In genomic region chr7:16815351-16815941, GRCm38 (mm10) we compare ENCODE assay signal across 8 mouse cellular contexts. TPM values are rescaled to one million over a fixed set of nuclear protein-coding genes. Genes with fewer than 3 reads are reported as not detected.
DNase-seq lines count a peak whose midpoint lies in the region; ATAC-seq lines count a peak whose summit lies in the region.

Gene Strn4 (plus strand): TSS chr7:16815889.

- H3K9me3 ChIP-seq in liver, embryonic 15.5 days (replicated peaks), result no peaks in the 10 kb centered on the region

- peak within 1 kb of the TSS; percentile 95 for H3K4me2 ChIP-seq in liver, embryonic 15.5 days

- H3K9ac ChIP-seq in liver, embryonic 15.5 days, result peak within 1 kb of the TSS; percentile 96

- peaks cover 23% of the 10 kb centered on the region for H3K27me3 ChIP-seq in liver, embryonic 15.5 days

- ATAC-seq in liver, embryonic 15.5 days (ENCODE audit: insufficient read depth), result no peak

- H3K4me1 ChIP-seq in liver, embryonic 15.5 days (replicated peaks), result peaks cover 58% of the 10 kb centered on the region

- 22% methylated on average over 1 of the region's 1 CpGs for WGBS in liver, embryonic 15.5 days (ENCODE audit: insufficient replicate concordance)

- H3K4me3 ChIP-seq in liver, embryonic 15.5 days (replicated peaks), result peak within 1 kb of the TSS; percentile 95

- no peak for DNase-seq in urinary bladder, adult 2 months (ENCODE audit: low spot score)
- DNase-seq in urinary bladder, adult 18-20 months (ENCODE audit: low spot score in 2 of 2), result no peak
- DNase-seq in cerebellum, adult 8-10 months, result peak; percentile 42
- peak; percentile 46 to 50 for DNase-seq in frontal cortex, postnatal 36 days (ENCODE audit: low spot score in 2 of 2)
- DNase-seq in hindlimb bud, embryonic 11.5 days (ENCODE audit: extremely low spot score, low read depth, low spot score), result peak; percentile 88
- DNase-seq in right cerebral cortex, postnatal 14 days, result peak; percentile 63
- no peak for DNase-seq in spleen, postnatal 10 days (ENCODE audit: low spot score in 2 of 2)

- H3K36me3 ChIP-seq in liver, embryonic 15.5 days (replicated peaks), result peaks cover 32% of the 10 kb centered on the region

- peak within 1 kb of the TSS; percentile 88 for H3K27ac ChIP-seq in liver, embryonic 15.5 days (replicated peaks)

RNA-seq across cellular contexts. Expression of gene Strn4, which starts in this region (rescaled TPM):
- 78.6 and 101 TPM in 2 replicates for polyA plus RNA-seq in urinary bladder, adult 2 months (2012; rRNA removed)
- polyA plus RNA-seq in liver, embryonic 15.5 days (2015; fragmentation: Nextera tagmentation; extraction: Ambion mirVana), result 30.9 and 37.8 TPM in 2 replicates

Comparison
In these comparisons a context has a peak if more than half of its experiments do, and no peak if none do; other contexts are left out.
1. DNase-seq: peak in cerebellum, adult 8-10 months (single experiment), frontal cortex, postnatal 36 days (2 of 2), hindlimb bud, embryonic 11.5 days (single experiment) and right cerebral cortex, postnatal 14 days (single experiment); none in urinary bladder, adult 2 months (single experiment), urinary bladder, adult 18-20 months (0 of 2) and spleen, postnatal 10 days (0 of 2).